Mouse (Mus musculus): Measurements from ENCODE around the gene Mcu. TPM values are rescaled to one million over a fixed set of nuclear protein-coding genes. Genes with fewer than 3 reads are reported as not detected.

Mcu gene
- polyA plus RNA-seq, 1 experiment from 2014 or later = 30.8 TPM

DNA sequence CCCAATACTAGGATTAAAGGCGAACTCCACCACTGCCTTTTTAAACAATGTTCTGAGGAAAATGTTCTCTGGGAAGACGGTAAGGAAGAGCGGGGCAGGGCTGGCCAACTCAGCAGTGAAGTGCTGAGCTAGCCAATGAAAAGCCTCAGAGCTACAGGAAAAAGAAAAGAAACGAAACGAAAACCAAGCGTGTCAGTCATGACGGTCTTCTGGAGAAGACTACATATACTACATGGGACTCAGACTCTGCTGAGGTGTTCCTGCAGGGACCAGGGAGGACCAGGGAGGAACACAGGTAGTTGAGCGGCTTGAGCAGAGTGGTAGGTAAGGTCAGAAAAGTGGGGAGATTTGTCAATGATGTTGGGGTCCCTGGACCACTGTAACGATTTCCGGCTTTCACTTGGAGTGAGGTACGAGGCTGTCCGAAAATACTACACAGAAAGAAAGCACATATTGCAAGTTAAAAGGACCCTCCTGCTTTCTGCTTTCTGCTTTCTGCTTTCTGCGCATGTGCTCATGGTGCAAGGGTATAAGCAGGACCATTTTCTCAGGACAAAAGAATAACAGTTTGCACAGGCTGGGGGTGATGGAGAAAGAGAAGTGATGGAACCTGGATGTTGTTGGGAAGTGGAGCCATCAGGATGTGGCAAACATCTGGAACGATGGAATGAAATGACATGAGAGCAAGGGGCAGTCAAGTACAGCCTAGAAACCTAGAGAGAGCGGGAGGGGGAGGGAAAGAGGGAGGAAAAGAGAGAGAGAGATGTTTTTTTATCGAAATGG lies 20.4 kb upstream of the Mcu start:
- peak overlapping the region; percentile 10; the same call in 1 of the 2 replicates for H3K4me3 ChIP-seq
- WGBS = 63% methylated on average over 16 of the region's 16 CpGs
- no peak overlapping the region for H3K27ac ChIP-seq
- H3K27me3 ChIP-seq = no peaks in the 10 kb centered on the region
- 0 out of 2 replicates have a peak, but pooled peaks cover 7% of the 10 kb centered on the region for H3K4me1 ChIP-seq
- no peak for ATAC-seq (ENCODE audit: borderline replicate concordance, extremely low read depth, low FRiP score, low TSS enrichment)
- peak overlapping the region; percentile 27; the same call in 1 of the 2 replicates for H3K4me2 ChIP-seq
- no peak overlapping the region for H3K9ac ChIP-seq
- no peaks in the 10 kb centered on the region for H3K9me3 ChIP-seq
- no peaks in the 10 kb centered on the region for H3K36me3 ChIP-seq

DNA sequence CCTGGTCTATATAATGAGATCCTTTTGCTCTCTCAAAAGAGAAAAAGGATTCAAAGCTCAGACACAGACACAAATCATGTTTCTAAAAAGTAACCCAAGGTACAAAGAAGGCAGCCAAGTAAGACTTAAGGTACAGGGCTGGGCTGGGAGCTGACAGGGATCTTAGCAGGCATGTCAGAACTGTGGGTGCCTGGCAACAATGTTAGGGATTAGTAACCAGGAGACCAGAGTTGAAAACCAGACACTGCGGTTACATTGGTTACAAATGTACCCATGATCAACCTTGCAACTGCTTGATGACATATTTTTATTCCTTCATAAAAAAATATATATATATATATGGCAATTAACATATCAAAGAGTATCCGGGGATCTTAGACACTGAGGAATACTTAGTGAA lies 19.6 kb upstream of the Mcu start:
- H3K36me3 ChIP-seq = no peaks in the 10 kb centered on the region
- H3K4me1 ChIP-seq = 0 out of 2 replicates have a peak, but pooled peaks cover 7% of the 10 kb centered on the region
- no peak for ATAC-seq (ENCODE audit: borderline replicate concordance, extremely low read depth, low FRiP score, low TSS enrichment)
- WGBS = 90% methylated on average over 2 of the region's 2 CpGs
- H3K4me3 ChIP-seq = no peak overlapping the region
- H3K27ac ChIP-seq = no peak overlapping the region
- H3K9me3 ChIP-seq = no peaks in the 10 kb centered on the region
- no peak overlapping the region for H3K4me2 ChIP-seq
- no peaks in the 10 kb centered on the region for H3K27me3 ChIP-seq
- H3K9ac ChIP-seq = no peak overlapping the region

DNA sequence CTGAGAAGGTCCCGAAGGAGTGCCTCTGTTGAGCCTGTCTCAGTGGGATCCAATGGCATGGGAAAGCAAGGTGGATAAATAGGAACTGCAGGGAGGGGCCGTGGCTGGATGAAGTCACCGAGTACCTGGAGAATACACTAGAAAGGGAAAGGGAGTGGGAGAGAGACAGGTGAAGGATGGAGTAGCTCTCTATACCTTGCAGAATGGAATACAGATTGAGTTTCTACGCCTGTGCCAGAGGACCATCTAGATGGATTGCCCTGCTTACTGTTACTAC lies 13.0 kb upstream of the Mcu start:
- Histone ChIP-seq H3K4me1 (no peaks in the 10 kb centered on the region), H3K27ac (no peak overlapping the region), H3K9ac (no peak overlapping the region), H3K4me3 (no peak overlapping the region), H3K36me3 (no peaks in the 10 kb centered on the region), H3K27me3 (no peaks in the 10 kb centered on the region), H3K4me2 (no peak overlapping the region), H3K9me3 (no peaks in the 10 kb centered on the region)
- 75% methylated on average over 4 of the region's 4 CpGs for WGBS
- no peak for ATAC-seq (ENCODE audit: borderline replicate concordance, extremely low read depth, low FRiP score, low TSS enrichment)

DNA sequence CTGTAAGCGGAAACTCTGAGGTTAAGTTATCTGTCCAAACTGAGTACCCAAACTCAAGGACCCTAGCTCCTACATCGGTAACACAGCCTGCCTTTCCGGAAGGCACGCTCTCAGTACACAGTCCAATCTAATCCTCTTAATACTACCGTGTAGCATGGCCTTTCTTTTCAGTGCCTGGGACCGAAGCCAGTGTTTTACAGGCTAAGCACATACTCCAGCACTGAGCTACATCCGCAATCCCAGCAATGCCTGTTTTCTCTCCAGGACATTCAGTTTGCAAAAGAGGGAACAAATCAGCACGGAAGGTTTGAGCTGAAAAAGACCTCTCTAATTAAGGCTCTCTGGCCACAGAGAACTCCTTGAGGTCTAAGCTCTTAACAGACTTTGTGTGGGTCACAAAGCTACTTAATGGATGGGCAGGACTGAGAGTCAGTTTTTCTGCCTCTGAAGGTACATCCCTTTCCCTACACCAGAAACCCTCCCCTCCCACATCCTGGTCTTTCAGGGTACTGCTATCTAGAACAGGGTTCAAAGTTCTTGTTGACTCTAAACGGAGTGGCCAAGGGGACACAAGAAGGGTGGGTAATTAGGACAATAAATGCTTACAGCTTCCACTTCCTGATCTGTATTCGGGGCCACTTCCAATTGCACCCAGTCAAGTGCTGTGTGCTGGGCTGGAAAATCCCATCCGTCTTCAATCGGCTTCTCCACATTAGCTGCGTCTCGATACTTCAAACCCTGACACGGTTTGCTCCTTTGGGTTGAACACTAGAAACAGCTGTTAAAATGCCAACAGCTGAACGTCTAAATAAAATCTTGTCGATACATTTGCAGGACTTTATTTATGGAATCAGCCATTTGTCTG lies 12.4 kb upstream of the Mcu start:
- H3K4me2 ChIP-seq = no peak overlapping the region
- no peak overlapping the region for H3K4me3 ChIP-seq
- H3K27me3 ChIP-seq = no peaks in the 10 kb centered on the region
- no peaks in the 10 kb centered on the region for H3K36me3 ChIP-seq
- H3K9me3 ChIP-seq = no peaks in the 10 kb centered on the region
- H3K4me1 ChIP-seq = no peaks in the 10 kb centered on the region
- no peak overlapping the region for H3K9ac ChIP-seq
- no peak overlapping the region for H3K27ac ChIP-seq
- 64% methylated on average over 17 of the region's 17 CpGs for WGBS
- no peak for ATAC-seq (ENCODE audit: borderline replicate concordance, extremely low read depth, low FRiP score, low TSS enrichment)

DNA sequence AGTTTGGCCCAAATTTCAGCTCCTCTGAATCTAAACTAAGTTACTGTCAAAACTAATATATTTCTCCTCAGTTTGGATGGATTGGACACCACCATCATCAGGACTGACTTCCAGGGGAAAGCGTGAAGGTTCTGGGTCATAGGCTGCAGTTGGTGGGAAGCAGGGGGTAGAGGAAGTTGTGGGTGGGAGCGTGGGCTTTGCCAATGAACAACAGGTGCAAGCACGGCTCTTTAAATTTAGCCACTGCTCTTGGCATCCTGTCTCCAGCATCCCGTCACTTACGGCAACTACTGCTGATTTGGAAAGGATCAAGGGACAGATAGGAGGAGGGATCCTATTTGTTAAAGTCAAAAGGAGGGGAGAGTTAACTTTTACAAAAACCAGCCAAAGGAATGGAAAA lies 7.0 kb upstream of the Mcu start:
- Histone ChIP-seq H3K27me3 (no peaks in the 10 kb centered on the region), H3K36me3 (no peaks in the 10 kb centered on the region), H3K9me3 (no peaks in the 10 kb centered on the region), H3K4me3 (no peak overlapping the region), H3K4me1 (peaks cover 4% of the 10 kb centered on the region; the same call in 1 of the 2 replicates), H3K27ac (no peak overlapping the region), H3K4me2 (no peak overlapping the region), H3K9ac (no peak overlapping the region)
- 63% methylated on average over 5 of the region's 5 CpGs for WGBS
- no peak for ATAC-seq (ENCODE audit: borderline replicate concordance, extremely low read depth, low FRiP score, low TSS enrichment)

DNA sequence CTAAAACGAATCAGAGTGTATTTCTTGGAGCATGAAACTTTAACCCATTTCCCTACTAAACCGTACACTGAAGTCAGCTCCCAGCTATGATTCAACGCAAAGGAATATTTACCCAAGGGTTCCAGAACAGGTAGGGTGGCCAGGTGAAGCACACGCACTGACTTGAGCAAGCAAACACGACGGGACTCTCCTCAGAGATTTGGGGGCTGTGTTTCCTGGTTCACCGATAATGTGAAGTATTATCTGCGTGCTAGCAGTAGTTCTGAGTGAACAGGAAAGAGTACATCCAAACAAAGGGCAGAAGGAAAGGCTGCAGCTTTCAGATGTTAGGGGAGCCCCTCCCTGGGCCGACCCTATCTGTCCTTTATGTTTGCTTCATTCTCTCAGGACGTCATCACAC lies 4.9 kb upstream of the Mcu start:
- no peak overlapping the region for H3K4me2 ChIP-seq
- H3K27me3 ChIP-seq = no peaks in the 10 kb centered on the region
- WGBS = 34% methylated on average over 10 of the region's 10 CpGs
- no peaks in the 10 kb centered on the region for H3K9me3 ChIP-seq
- peaks cover 4% of the 10 kb centered on the region; the same call in 1 of the 2 replicates for H3K4me1 ChIP-seq
- H3K9ac ChIP-seq = no peak overlapping the region
- no peak overlapping the region for H3K4me3 ChIP-seq
- ATAC-seq (ENCODE audit: borderline replicate concordance, extremely low read depth, low FRiP score, low TSS enrichment) = no peak
- no peaks in the 10 kb centered on the region for H3K36me3 ChIP-seq
- H3K27ac ChIP-seq = no peak overlapping the region

DNA sequence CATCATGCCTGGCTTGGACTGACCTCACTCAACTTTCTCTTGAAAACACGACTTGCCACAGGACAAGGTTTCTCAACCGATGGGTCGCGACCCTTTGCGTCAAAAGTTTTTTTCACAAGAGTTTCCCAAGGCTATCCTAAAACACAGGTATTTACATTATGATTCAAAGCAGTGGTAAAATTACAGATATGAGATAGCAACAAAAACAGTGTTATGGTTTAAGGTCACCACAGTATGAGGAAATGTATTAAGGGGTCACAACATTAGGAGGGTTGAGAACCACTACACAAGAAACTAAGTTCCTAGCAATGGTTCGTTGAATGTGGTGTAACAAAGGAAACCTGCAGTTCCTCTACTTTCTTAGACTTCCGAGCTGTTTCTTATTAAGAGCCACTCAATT lies 1.3 kb upstream of the Mcu start:
- H3K9ac ChIP-seq = no peak overlapping the region
- ATAC-seq (ENCODE audit: borderline replicate concordance, extremely low read depth, low FRiP score, low TSS enrichment) = no peak
- H3K9me3 ChIP-seq = no peaks in the 10 kb centered on the region
- H3K27me3 ChIP-seq = no peaks in the 10 kb centered on the region
- 93% methylated on average over 7 of the region's 7 CpGs for WGBS
- no peaks in the 10 kb centered on the region for H3K36me3 ChIP-seq
- peaks cover 20% of the 10 kb centered on the region for H3K4me1 ChIP-seq
- H3K27ac ChIP-seq = no peak overlapping the region
- no peak overlapping the region for H3K4me3 ChIP-seq
- no peak overlapping the region for H3K4me2 ChIP-seq

DNA sequence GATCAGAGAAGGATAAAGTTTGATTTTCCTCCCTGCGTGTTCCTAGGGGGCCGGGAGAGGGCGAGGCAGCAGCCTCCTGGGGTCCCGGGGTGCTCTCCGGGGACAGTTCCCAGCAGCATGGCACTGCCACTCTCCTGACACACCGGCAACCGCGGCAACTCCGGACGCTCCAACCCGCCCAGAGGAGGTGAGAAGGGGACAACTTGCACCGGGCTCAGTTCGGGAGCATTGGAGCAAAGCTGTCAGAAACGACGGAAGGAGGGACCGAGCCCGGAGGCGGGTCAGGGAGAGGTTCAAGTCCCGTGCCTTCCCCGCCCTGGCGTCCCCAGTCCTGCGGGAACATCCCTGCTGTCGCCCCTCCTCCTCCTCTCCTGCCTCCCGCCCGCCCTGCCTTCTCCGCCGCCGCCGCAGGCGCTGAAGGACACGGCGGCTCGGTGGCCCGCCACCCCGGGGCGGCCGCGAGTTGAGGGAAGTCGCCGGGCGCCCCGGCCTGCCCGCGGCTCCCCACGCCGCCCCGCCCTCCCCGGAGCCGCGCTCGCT lies 441 bp downstream of the Mcu start, which contains the start of gene Gm10322:
Gm10322 (plus strand) TSS at position 83 of the 540 bp plus-strand sequence.
- Histone ChIP-seq H3K4me3 (peak within 1 kb of the TSS; percentile 73), H3K9ac (peak within 1 kb of the TSS; percentile 75), H3K9me3 (no peaks in the 10 kb centered on the region), H3K4me1 (peaks cover 15% of the 10 kb centered on the region), H3K36me3 (no peaks in the 10 kb centered on the region), H3K27me3 (no peaks in the 10 kb centered on the region), H3K27ac (peak within 1 kb of the TSS; percentile 79), H3K4me2 (peak within 1 kb of the TSS; percentile 82)
- WGBS = under 1% methylated on average over 50 of the region's 51 CpGs
- peak; percentile 79 for ATAC-seq (ENCODE audit: borderline replicate concordance, extremely low read depth, low FRiP score, low TSS enrichment)

DNA sequence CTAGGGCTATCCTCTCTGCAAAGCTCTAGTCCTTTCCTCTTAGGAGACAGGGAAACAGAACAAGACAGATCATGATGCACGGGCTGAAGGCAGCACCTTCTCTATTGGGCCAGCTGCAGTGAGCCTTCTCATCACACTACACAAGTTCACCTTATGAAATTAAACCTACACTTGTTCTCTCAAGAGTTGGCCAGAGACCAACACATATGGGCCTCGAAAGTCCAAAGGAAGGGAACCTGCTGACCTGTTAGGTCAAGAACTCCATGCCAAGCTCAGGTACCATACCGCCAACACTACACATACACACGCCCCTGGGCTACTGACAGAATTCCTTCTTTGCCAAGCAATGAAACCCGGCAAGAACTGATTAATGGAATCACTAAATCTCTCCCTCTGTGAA lies 1.1 kb downstream of the Mcu start:
- no peak for ATAC-seq (ENCODE audit: borderline replicate concordance, extremely low read depth, low FRiP score, low TSS enrichment)
- no peaks in the 10 kb centered on the region for H3K9me3 ChIP-seq
- no peaks in the 10 kb centered on the region for H3K36me3 ChIP-seq
- no peaks in the 10 kb centered on the region for H3K27me3 ChIP-seq
- no peak overlapping the region for H3K27ac ChIP-seq
- peaks cover 15% of the 10 kb centered on the region for H3K4me1 ChIP-seq
- H3K9ac ChIP-seq = peak overlapping the region; percentile 75
- peak overlapping the region; percentile 82 for H3K4me2 ChIP-seq
- WGBS = 31% methylated on average over 5 of the region's 5 CpGs
- H3K4me3 ChIP-seq = peak overlapping the region; percentile 73

DNA sequence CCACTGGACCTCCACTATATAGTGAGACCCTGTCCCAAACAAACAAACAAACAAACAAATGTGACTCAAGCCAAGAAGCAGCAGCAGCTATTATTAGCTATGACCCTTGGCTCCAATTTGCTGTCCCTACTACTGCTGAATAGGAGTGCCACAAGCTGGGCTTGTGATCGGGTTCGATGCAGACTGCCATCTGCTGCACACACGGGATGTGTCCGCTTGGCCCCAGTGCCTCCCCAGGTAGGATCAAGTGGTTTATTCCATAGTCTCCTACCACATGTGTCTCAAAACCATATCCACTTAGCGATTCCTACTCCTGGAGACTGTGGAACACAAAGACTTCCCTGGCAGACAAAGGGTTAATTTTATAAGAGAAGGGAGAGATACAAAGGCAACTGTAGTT lies 2.4 kb downstream of the Mcu start:
- ATAC-seq (ENCODE audit: borderline replicate concordance, extremely low read depth, low FRiP score, low TSS enrichment) = no peak
- no peak overlapping the region for H3K4me2 ChIP-seq
- 87% methylated on average over 5 of the region's 5 CpGs for WGBS

DNA sequence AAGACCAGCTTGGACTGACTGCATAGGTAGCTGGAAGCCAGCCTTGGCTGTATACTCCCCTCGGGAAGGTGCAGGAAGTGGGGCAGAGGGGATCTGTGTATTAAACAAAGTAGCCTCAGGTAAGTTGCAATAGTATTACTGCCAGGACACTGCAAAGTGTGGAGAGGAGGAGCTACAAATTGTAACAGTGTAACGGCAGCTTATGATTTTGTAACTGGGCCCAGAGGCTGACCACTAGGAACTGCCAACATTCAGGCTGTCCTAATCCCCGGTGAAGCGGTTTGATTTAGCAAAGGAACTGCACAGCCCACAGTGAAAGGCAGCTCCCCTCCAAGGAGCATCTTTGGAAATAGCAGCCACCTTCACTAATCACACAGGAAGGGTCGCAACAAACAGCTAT lies 3.2 kb downstream of the Mcu start:
- Histone ChIP-seq H3K27me3 (no peaks in the 10 kb centered on the region), H3K4me2 (no peak overlapping the region), H3K36me3 (no peaks in the 10 kb centered on the region), H3K4me1 (peaks cover 15% of the 10 kb centered on the region), H3K9ac (no peak overlapping the region), H3K4me3 (no peak overlapping the region), H3K9me3 (no peaks in the 10 kb centered on the region), H3K27ac (no peak overlapping the region)
- ATAC-seq (ENCODE audit: borderline replicate concordance, extremely low read depth, low FRiP score, low TSS enrichment) = no peak
- 64% methylated on average over 5 of the region's 5 CpGs for WGBS

More for the DNA sequence above, 2.4 kb downstream of the Mcu start:
- no peak overlapping the region for H3K27ac ChIP-seq
- no peaks in the 10 kb centered on the region for H3K36me3 ChIP-seq
- H3K27me3 ChIP-seq = no peaks in the 10 kb centered on the region
- no peak overlapping the region for H3K4me3 ChIP-seq
- H3K9ac ChIP-seq = no peak overlapping the region
- H3K4me1 ChIP-seq = peaks cover 15% of the 10 kb centered on the region
- H3K9me3 ChIP-seq = no peaks in the 10 kb centered on the region

All from lung, embryonic 15.5 days (tissue).